Mouse (Mus musculus) heart, postnatal 0 days (tissue): ENCODE data around the gene Tarbp2.

Experiments used
- CTCF ChIP-seq: IDR thresholded peaks from 2 replicates; pipeline ENCODE4 v1.5.1; 2016; ENCODE audit warnings: antibody characterized with exemption, control low read depth, low read depth
- EP300 ChIP-seq: IDR thresholded peaks from 2 replicates; pipeline ENCODE4 v1.6.1; 2016; ENCODE audit warnings: antibody characterized with exemption, low read depth

GRCm38 (mm10) chr15:102530566-102530965 lies 12.6 kb downstream of the Tarbp2 start:
- TF ChIP-seq CTCF (no peak), EP300 (no peak)
